Mouse (Mus musculus) liver, embryonic 15.5 days (tissue): ENCODE measurements around the gene Kcnc1. TPM values are rescaled to one million over a fixed set of nuclear protein-coding genes. Genes with fewer than 3 reads are reported as not detected.

Experiments used
- ATAC-seq: fragments of 200-750 bp; cut with Nextera tagmentation; 2 replicates; pipeline ENCODE4 v1.8.0; 2017; ENCODE audit warnings: moderate number of reproducible peaks, mild to moderate bottlenecking, moderate library complexity; ENCODE audit not compliant: insufficient read depth
- H3K27ac ChIP-seq: fragments of 300-500 bp; sonication (generic); replicated peaks from 2 replicates; pipeline ENCODE4 v1.5.1; 2015; ENCODE audit warnings: mild to moderate bottlenecking, inconsistent platforms
- H3K27me3 ChIP-seq: fragments of 300-500 bp; sonication (generic); 2 replicates; pipeline ENCODE4 v1.6.1; 2015; ENCODE audit warnings: mild to moderate bottlenecking, inconsistent platforms
- H3K36me3 ChIP-seq: fragments of 300-500 bp; sonication (generic); replicated peaks from 2 replicates; pipeline ENCODE4 v1.6.1; 2015; ENCODE audit warnings: moderate library complexity, mild to moderate bottlenecking, inconsistent platforms
- H3K4me1 ChIP-seq: fragments of 300-500 bp; sonication (generic); replicated peaks from 2 replicates; pipeline ENCODE4 v1.6.1; 2015; ENCODE audit warnings: inconsistent platforms
- H3K4me2 ChIP-seq: fragments of 300-500 bp; sonication (generic); 2 replicates; pipeline ENCODE4 v1.6.1; 2015; ENCODE audit warnings: moderate library complexity, mild to moderate bottlenecking, inconsistent platforms
- H3K4me3 ChIP-seq: fragments of 300-500 bp; sonication (generic); replicated peaks from 2 replicates; pipeline ENCODE4 v1.5.1; 2015; ENCODE audit warnings: mild to moderate bottlenecking, inconsistent platforms
- H3K9ac ChIP-seq: fragments of 300-500 bp; sonication (generic); 2 replicates; pipeline ENCODE4 v1.6.1; 2015; ENCODE audit warnings: moderate library complexity, mild to moderate bottlenecking, inconsistent platforms
- H3K9me3 ChIP-seq: fragments of 300-500 bp; sonication (generic); replicated peaks from 2 replicates; pipeline ENCODE4 v1.6.1; 2016; ENCODE audit warnings: inconsistent platforms
- WGBS: fragments of 180-500 bp; shearing (Covaris S2); methylation state at CpG from one replicate; pipeline ENCODE4 v1.1.7; 2015; ENCODE audit warnings: mixed read lengths; ENCODE audit not compliant: insufficient replicate concordance; 5-methylcytosine and 5-hydroxymethylcytosine counted together
- polyA plus RNA-seq: library from polyadenylated mRNA; unstranded; fragments of >200 nt; fragmentation: Nextera tagmentation; extraction: Ambion mirVana; gene quantifications from 2 replicates; pipeline ENCODE4 v1.2.1, GENCODE M21; 2015

Gene Kcnc1
- polyA plus RNA-seq, 1 experiment from 2014 or later, result not detected

GRCm38 (mm10) chr7:46477456-46477855 is 81.2 kb downstream of the Kcnc1 start:
- H3K36me3 ChIP-seq, result no peaks in the 10 kb centered on the region
- no peaks in the 10 kb centered on the region for H3K27me3 ChIP-seq
- no peak for ATAC-seq
- no peaks in the 10 kb centered on the region for H3K9me3 ChIP-seq
- H3K9ac ChIP-seq, result no peak overlapping the region
- no peak overlapping the region for H3K4me3 ChIP-seq
- H3K4me2 ChIP-seq, result no peak overlapping the region
- no peaks in the 10 kb centered on the region for H3K4me1 ChIP-seq
- no peak overlapping the region for H3K27ac ChIP-seq
- 79% methylated on average over 3 of the region's 3 CpGs for WGBS

GRCm38 (mm10) chr7:46479793-46480192 is 83.5 kb downstream of the Kcnc1 start:
- H3K36me3 ChIP-seq, result no peaks in the 10 kb centered on the region

GRCm38 (mm10) chr7:46482099-46482531 is 85.8 kb downstream of the Kcnc1 start:
- H3K9me3 ChIP-seq, result no peaks in the 10 kb centered on the region
- 41% methylated on average over 2 of the region's 2 CpGs for WGBS
- no peaks in the 10 kb centered on the region for H3K27me3 ChIP-seq
- H3K36me3 ChIP-seq, result no peaks in the 10 kb centered on the region
- no peak overlapping the region for H3K9ac ChIP-seq
- H3K4me3 ChIP-seq, result no peak overlapping the region
- H3K4me2 ChIP-seq, result no peak overlapping the region
- H3K4me1 ChIP-seq, result no peaks in the 10 kb centered on the region
- H3K27ac ChIP-seq, result no peak overlapping the region
- ATAC-seq, result no peak

More at GRCm38 (mm10) chr7:46479793-46480192, 83.5 kb downstream of the Kcnc1 start:
- ATAC-seq, result no peak
- H3K4me3 ChIP-seq, result no peak overlapping the region
- no peaks in the 10 kb centered on the region for H3K9me3 ChIP-seq
- no peak overlapping the region for H3K9ac ChIP-seq
- no peaks in the 10 kb centered on the region for H3K4me1 ChIP-seq
- H3K27me3 ChIP-seq, result no peaks in the 10 kb centered on the region
- no peak overlapping the region for H3K4me2 ChIP-seq
- WGBS, result 62% methylated on average over 6 of the region's 6 CpGs
- no peak overlapping the region for H3K27ac ChIP-seq

GRCm38 (mm10) chr7:46483050-46483449 is 86.8 kb downstream of the Kcnc1 start:
- ATAC-seq, result no peak
- H3K4me2 ChIP-seq, result no peak overlapping the region
- H3K4me1 ChIP-seq, result no peaks in the 10 kb centered on the region
- H3K27me3 ChIP-seq, result no peaks in the 10 kb centered on the region
- no peak overlapping the region for H3K9ac ChIP-seq
- 72% methylated on average over 10 of the region's 10 CpGs for WGBS
- no peak overlapping the region for H3K27ac ChIP-seq
- no peaks in the 10 kb centered on the region for H3K36me3 ChIP-seq
- H3K9me3 ChIP-seq, result no peaks in the 10 kb centered on the region
- H3K4me3 ChIP-seq, result no peak overlapping the region

GRCm38 (mm10) chr7:46484223-46484622 is 87.9 kb downstream of the Kcnc1 start:
- ATAC-seq, result no peak
- WGBS, result 63% methylated on average over 6 of the region's 6 CpGs

GRCm38 (mm10) chr7:46486761-46487160 is 90.5 kb downstream of the Kcnc1 start:
- no peak overlapping the region for H3K4me2 ChIP-seq
- no peaks in the 10 kb centered on the region for H3K36me3 ChIP-seq
- WGBS, result 61% methylated on average over 5 of the region's 5 CpGs
- no peaks in the 10 kb centered on the region for H3K27me3 ChIP-seq
- no peak overlapping the region for H3K4me3 ChIP-seq
- ATAC-seq, result no peak
- no peaks in the 10 kb centered on the region for H3K9me3 ChIP-seq
- no peaks in the 10 kb centered on the region for H3K4me1 ChIP-seq
- no peak overlapping the region for H3K9ac ChIP-seq
- no peak overlapping the region for H3K27ac ChIP-seq

More at GRCm38 (mm10) chr7:46484223-46484622, 87.9 kb downstream of the Kcnc1 start:
- Histone ChIP-seq H3K27me3 (no peaks in the 10 kb centered on the region), H3K9ac (no peak overlapping the region), H3K4me2 (no peak overlapping the region), H3K4me1 (no peaks in the 10 kb centered on the region), H3K36me3 (no peaks in the 10 kb centered on the region), H3K4me3 (no peak overlapping the region), H3K27ac (no peak overlapping the region), H3K9me3 (no peaks in the 10 kb centered on the region)

- ATAC-seq, result no peak
- Histone ChIP-seq H3K9ac (no peak overlapping the region), H3K4me3 (no peak overlapping the region), H3K9me3 (no peaks in the 10 kb centered on the region), H3K36me3 (no peaks in the 10 kb centered on the region), H3K27me3 (no peaks in the 10 kb centered on the region), H3K27ac (no peak overlapping the region), H3K4me1 (no peaks in the 10 kb centered on the region), H3K4me2 (no peak overlapping the region)
- WGBS, result 52% methylated on average over 4 of the region's 4 CpGs
These were observed 91.1 kb downstream of the Kcnc1 start for GRCm38 (mm10) chr7:46487354-46487753.

Other genes with a start within 250 kb of the Kcnc1 start
- 0.13 and 0.31 TPM in 2 replicates for gene Abcc8, start 216.5 kb upstream of the Kcnc1 start, polyA plus RNA-seq
- 0.03 and 0.06 TPM in 2 replicates for gene Ush1c, start 158.0 kb upstream of the Kcnc1 start, polyA plus RNA-seq
- not detected in 2 replicates for gene Otog, start 155.5 kb upstream of the Kcnc1 start, polyA plus RNA-seq
- 0.64 and 1.2 TPM in 2 replicates for gene Myod1, start 20.0 kb upstream of the Kcnc1 start, polyA plus RNA-seq
- gene Sergef, start 243.3 kb downstream of the Kcnc1 start, polyA plus RNA-seq, result 5.2 TPM in 2 replicates